Mouse (Mus musculus): ENCODE results near the gene Tgfb2. TPM values are rescaled to one million over a fixed set of nuclear protein-coding genes. Genes with fewer than 3 reads are reported as not detected.

Tgfb2 gene
- polyA plus RNA-seq, 1 experiment = 9.3 TPM

DNA sequence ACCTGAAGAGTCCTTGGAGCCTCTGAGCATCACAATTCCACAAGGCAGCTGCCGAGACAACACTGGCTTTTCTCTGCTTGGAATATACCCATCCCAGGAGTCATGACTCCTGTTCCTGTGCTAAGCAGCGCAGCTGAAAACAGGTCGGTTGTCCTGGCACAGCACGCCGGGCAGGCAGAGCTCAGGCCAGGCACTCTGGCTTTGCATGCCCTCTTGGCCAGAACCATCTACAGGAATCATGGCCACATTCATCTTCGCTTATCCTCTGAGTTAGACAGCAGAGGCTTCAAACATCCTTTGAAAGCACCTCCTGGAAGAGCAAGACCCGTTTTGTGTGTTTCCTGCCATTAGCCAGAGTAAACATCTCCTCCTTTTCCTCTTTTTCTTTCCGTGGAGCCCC is 53.6 kb downstream of the Tgfb2 start:
- peaks cover 4% of the 10 kb centered on the region for H3K79me2 ChIP-seq (ENCODE audit: control insufficient read depth, insufficient read depth)
- H3K4me2 ChIP-seq (ENCODE audit: low read depth) = no peak overlapping the region
- no peak overlapping the region for H3ac ChIP-seq (ENCODE audit: control insufficient read depth, insufficient read length)
- TF ChIP-seq E2F4 (IDR thresholded peaks at IDR 0.05; ENCODE audit: insufficient read depth) = no peak
- TF ChIP-seq SRF (IDR thresholded peaks at IDR 0.05; ENCODE audit: control insufficient read depth, insufficient read length, low read depth) = no peak
- no peak for TF ChIP-seq MYOG (IDR thresholded peaks at IDR 0.05; ENCODE audit: control insufficient read depth in 1 of 3, insufficient read depth in 1 of 3, insufficient read length in 2 of 3, low read depth in 2 of 3)
- no peak for TF ChIP-seq POLR2AphosphoS2 (IDR thresholded peaks at IDR 0.05; ENCODE audit: insufficient read length, low read depth)
- no peak for TF ChIP-seq MAX (IDR thresholded peaks at IDR 0.05; ENCODE audit: low read depth)
- TF ChIP-seq USF1 (IDR thresholded peaks at IDR 0.05; ENCODE audit: low read depth) = no peak
- no peak for TF ChIP-seq TCF3 (IDR thresholded peaks at IDR 0.05; ENCODE audit: insufficient read length, low read depth)
- TF ChIP-seq REST (IDR thresholded peaks at IDR 0.05; ENCODE audit: insufficient read depth, insufficient read length) = no peak
- no peak for TF ChIP-seq MYOD1 (IDR thresholded peaks at IDR 0.05; ENCODE audit: control insufficient read depth in 1 of 3, insufficient read length in 2 of 3, low read depth in 2 of 3)
- TF ChIP-seq POLR2A (IDR thresholded peaks at IDR 0.05; ENCODE audit: insufficient read length, low read depth) = no peak
- no peak for TF ChIP-seq TCF12 (IDR thresholded peaks at IDR 0.05; ENCODE audit: insufficient read depth, poor library complexity, severe bottlenecking)
- TF ChIP-seq CEBPB (IDR thresholded peaks at IDR 0.05; ENCODE audit: insufficient read depth, poor library complexity, severe bottlenecking) = no peak
- H3K36me3 ChIP-seq (ENCODE audit: control insufficient read depth, insufficient read depth) = peaks cover 7% of the 10 kb centered on the region
- H3K27me3 ChIP-seq (ENCODE audit: control insufficient read depth, insufficient read depth, insufficient read length) = no peaks in the 10 kb centered on the region
- no peak overlapping the region for H3K4me3 ChIP-seq

DNA sequence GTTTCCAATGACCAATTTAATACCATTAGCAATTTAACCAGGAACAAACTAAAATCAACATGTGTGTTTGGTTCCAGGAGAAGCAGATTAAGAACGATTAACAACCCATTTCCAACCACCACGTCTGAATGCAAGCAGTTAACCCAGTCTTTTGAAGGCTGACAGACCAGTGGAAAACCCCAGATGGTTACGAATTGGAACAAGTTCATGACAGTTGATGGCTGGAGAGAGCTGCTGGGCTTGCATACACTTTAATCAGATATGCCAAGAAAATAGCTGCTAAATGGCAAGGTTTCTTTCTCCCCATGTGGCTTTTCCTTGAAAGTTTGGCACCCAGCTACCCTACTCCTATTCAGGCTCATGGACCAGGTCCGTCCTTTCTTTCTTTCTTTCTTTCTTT is 55.8 kb downstream of the Tgfb2 start:
- Histone ChIP-seq H3K79me2 (ENCODE audit: control insufficient read depth, insufficient read depth) (peaks cover 4% of the 10 kb centered on the region), H3K36me3 (ENCODE audit: control insufficient read depth, insufficient read depth) (peaks cover 7% of the 10 kb centered on the region), H3K4me2 (ENCODE audit: low read depth) (no peak overlapping the region), H3K27me3 (ENCODE audit: control insufficient read depth, insufficient read depth, insufficient read length) (no peaks in the 10 kb centered on the region), H3ac (ENCODE audit: control insufficient read depth, insufficient read length) (no peak overlapping the region), H3K4me3 (no peak overlapping the region)
- TF ChIP-seq MAX (IDR thresholded peaks at IDR 0.05; ENCODE audit: low read depth) = no peak
- no peak for TF ChIP-seq TCF12 (IDR thresholded peaks at IDR 0.05; ENCODE audit: insufficient read depth, poor library complexity, severe bottlenecking)
- no peak for TF ChIP-seq E2F4 (IDR thresholded peaks at IDR 0.05; ENCODE audit: insufficient read depth)
- TF ChIP-seq USF1 (IDR thresholded peaks at IDR 0.05; ENCODE audit: low read depth) = no peak
- no peak for TF ChIP-seq TCF3 (IDR thresholded peaks at IDR 0.05; ENCODE audit: insufficient read length, low read depth)
- no peak for TF ChIP-seq REST (IDR thresholded peaks at IDR 0.05; ENCODE audit: insufficient read depth, insufficient read length)
- TF ChIP-seq SRF (IDR thresholded peaks at IDR 0.05; ENCODE audit: control insufficient read depth, insufficient read length, low read depth) = no peak
- TF ChIP-seq MYOD1 (IDR thresholded peaks at IDR 0.05; ENCODE audit: control insufficient read depth in 1 of 3, insufficient read length in 2 of 3, low read depth in 2 of 3) = no peak
- TF ChIP-seq CEBPB (IDR thresholded peaks at IDR 0.05; ENCODE audit: insufficient read depth, poor library complexity, severe bottlenecking) = no peak
- no peak for TF ChIP-seq POLR2A (IDR thresholded peaks at IDR 0.05; ENCODE audit: insufficient read length, low read depth)
- TF ChIP-seq MYOG (IDR thresholded peaks at IDR 0.05; ENCODE audit: control insufficient read depth in 1 of 3, insufficient read depth in 1 of 3, insufficient read length in 2 of 3, low read depth in 2 of 3) = no peak
- no peak for TF ChIP-seq POLR2AphosphoS2 (IDR thresholded peaks at IDR 0.05; ENCODE audit: insufficient read length, low read depth)

DNA sequence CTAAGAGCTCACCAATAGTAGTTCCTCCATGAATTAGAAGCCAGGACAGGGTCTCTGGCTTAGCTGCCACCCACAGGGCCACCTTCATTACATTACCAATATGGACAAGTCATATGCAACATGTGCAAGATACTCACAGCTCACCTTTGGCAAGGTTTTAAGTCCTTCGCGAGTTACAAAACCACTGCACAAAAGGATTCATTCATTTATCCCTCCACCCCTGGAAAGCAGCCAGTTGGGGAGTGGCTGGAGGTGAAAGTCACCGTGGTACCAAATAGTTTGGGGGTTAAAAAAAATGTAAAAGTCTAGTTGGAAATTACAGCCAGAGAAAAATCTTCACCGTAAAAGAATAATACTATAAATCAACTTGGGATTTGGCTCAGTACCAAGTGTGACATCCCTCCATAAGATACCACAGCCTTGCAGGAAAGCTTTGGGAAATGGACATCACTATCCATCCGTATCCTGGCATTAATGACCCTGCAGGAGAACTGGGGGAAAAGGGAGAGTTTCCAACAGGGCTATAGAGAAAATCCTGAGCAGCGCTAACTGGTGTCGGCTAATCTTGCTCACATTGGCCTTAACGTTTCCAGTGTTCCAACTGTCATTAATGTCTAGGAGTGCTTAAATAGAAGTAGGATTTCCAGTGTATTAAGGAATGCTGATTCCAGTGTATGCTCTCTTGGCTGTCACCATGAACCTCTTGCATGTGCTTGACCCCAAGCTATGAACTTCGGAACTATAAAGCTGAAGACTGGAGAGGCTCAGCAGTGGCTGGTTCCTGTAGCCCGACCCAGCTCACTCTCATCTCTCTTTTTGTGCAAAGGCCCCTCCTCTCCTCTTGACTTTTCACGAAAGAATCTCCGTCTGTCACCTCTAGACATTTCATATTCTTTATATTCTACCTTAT is 68.2 kb downstream of the Tgfb2 start:
- Histone ChIP-seq H3K79me2 (ENCODE audit: control insufficient read depth, insufficient read depth) (no peaks in the 10 kb centered on the region), H3K27me3 (ENCODE audit: control insufficient read depth, insufficient read depth, insufficient read length) (no peaks in the 10 kb centered on the region), H3ac (ENCODE audit: control insufficient read depth, insufficient read length) (no peak overlapping the region), H3K36me3 (ENCODE audit: control insufficient read depth, insufficient read depth) (peaks cover 7% of the 10 kb centered on the region), H3K4me2 (ENCODE audit: low read depth) (no peak overlapping the region), H3K4me3 (no peak overlapping the region)
- TF ChIP-seq E2F4 (IDR thresholded peaks at IDR 0.05; ENCODE audit: insufficient read depth) = no peak
- TF ChIP-seq POLR2A (IDR thresholded peaks at IDR 0.05; ENCODE audit: insufficient read length, low read depth) = no peak
- no peak for TF ChIP-seq TCF12 (IDR thresholded peaks at IDR 0.05; ENCODE audit: insufficient read depth, poor library complexity, severe bottlenecking)
- no peak for TF ChIP-seq USF1 (IDR thresholded peaks at IDR 0.05; ENCODE audit: low read depth)
- TF ChIP-seq POLR2AphosphoS2 (IDR thresholded peaks at IDR 0.05; ENCODE audit: insufficient read length, low read depth) = no peak
- no peak for TF ChIP-seq MYOD1 (IDR thresholded peaks at IDR 0.05; ENCODE audit: control insufficient read depth in 1 of 3, insufficient read length in 2 of 3, low read depth in 2 of 3)
- TF ChIP-seq MAX (IDR thresholded peaks at IDR 0.05; ENCODE audit: low read depth) = no peak
- TF ChIP-seq TCF3 (IDR thresholded peaks at IDR 0.05; ENCODE audit: insufficient read length, low read depth) = no peak
- TF ChIP-seq REST (IDR thresholded peaks at IDR 0.05; ENCODE audit: insufficient read depth, insufficient read length) = no peak
- TF ChIP-seq SRF (IDR thresholded peaks at IDR 0.05; ENCODE audit: control insufficient read depth, insufficient read length, low read depth) = no peak
- no peak for TF ChIP-seq MYOG (IDR thresholded peaks at IDR 0.05; ENCODE audit: control insufficient read depth in 1 of 3, insufficient read depth in 1 of 3, insufficient read length in 2 of 3, low read depth in 2 of 3)
- TF ChIP-seq CEBPB (IDR thresholded peaks at IDR 0.05; ENCODE audit: insufficient read depth, poor library complexity, severe bottlenecking) = no peak

DNA sequence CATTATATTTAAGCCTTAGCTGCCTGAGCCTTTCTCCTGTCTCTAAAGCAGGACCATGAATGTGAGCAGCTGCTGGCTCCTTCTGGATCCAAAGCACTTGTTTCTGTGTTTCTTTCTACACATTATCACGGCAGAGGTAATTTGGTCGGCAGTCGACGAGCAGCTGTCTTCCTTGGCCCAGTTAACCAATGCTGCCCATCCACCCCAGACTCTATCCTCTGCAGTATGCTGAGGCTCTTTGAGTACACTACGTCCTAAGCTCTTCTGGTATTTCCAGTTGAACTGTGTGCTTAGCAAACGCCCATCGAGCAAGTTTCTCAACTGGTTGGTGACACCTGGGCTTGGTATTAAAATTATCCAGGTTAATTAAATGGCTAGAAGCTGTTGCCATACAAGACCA is 70.7 kb downstream of the Tgfb2 start:
- no peaks in the 10 kb centered on the region for H3K79me2 ChIP-seq (ENCODE audit: control insufficient read depth, insufficient read depth)
- H3ac ChIP-seq (ENCODE audit: control insufficient read depth, insufficient read length) = no peak overlapping the region
- H3K27me3 ChIP-seq (ENCODE audit: control insufficient read depth, insufficient read depth, insufficient read length) = no peaks in the 10 kb centered on the region
- H3K36me3 ChIP-seq (ENCODE audit: control insufficient read depth, insufficient read depth) = no peaks in the 10 kb centered on the region
- TF ChIP-seq MAX (IDR thresholded peaks at IDR 0.05; ENCODE audit: low read depth) (no peak), MYOD1 (IDR thresholded peaks at IDR 0.05; ENCODE audit: control insufficient read depth in 1 of 3, insufficient read length in 2 of 3, low read depth in 2 of 3) (peak in 2 of 3 experiments; percentile 35 to 61), MYOG (IDR thresholded peaks at IDR 0.05; ENCODE audit: control insufficient read depth in 1 of 3, insufficient read depth in 1 of 3, insufficient read length in 2 of 3, low read depth in 2 of 3) (peak in 1 of 3 experiments; percentile 51), SRF (IDR thresholded peaks at IDR 0.05; ENCODE audit: control insufficient read depth, insufficient read length, low read depth) (no peak)
- no peak overlapping the region for H3K4me3 ChIP-seq
- no peak overlapping the region for H3K4me2 ChIP-seq (ENCODE audit: low read depth)
